ENCODE assay signal across 26 mouse cellular contexts in the genomic region with DNA sequence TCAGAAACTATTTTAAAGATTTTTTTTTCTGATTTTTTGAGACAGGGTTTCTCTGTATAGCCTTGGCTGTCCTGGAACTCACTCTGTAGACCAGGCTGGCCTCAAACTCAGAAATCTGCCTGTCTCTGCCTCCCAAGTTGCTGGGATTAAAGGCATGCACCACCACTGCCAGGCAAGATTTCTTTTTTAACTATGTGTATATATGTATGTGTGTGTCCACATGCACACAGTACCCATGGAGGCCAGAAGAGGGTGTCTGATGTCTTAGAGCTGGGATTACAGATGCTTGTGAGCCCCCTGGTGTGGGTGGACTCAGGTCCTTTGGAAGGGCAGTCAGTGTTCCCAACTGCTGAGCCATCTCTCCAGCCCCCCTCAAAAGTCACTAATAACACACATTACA.
"Had no signal": no experiment of that assay in that cellular context is flagged by ENCODE, and none has a peak within 500 bp of the region (broad histone marks: within the 10 kb centered on the region; RNA-seq: fewer than 3 reads in every experiment).

No protein-coding gene starts in this region.

- ATAC-seq: hindbrain, embryonic 16.5 days; inflammation-experienced regulatory T-cells, adult 6 months; intestine, embryonic 15.5 days; intestine, postnatal 0 days had no signal

- H3K4me2 ChIP-seq: heart, embryonic 13.5 days; heart, embryonic 15.5 days; hindbrain, embryonic 12.5 days; hindbrain, embryonic 14.5 days; intestine, embryonic 15.5 days; limb, embryonic 13.5 days; limb, embryonic 15.5 days; liver, embryonic 13.5 days; liver, embryonic 15.5 days had no signal

- H3K27ac ChIP-seq: gastrocnemius, adult 2 months; heart, adult 2 months; heart, embryonic 13.5 days; heart, embryonic 15.5 days; hindbrain, embryonic 10.5 days; hindbrain, embryonic 12.5 days; hindbrain, embryonic 14.5 days; intestine, embryonic 15.5 days; layer of hippocampus, adult 2 months; limb, embryonic 13.5 days; limb, embryonic 15.5 days; liver, embryonic 13.5 days; liver, embryonic 15.5 days had no signal

- H3K36me3 ChIP-seq: heart, embryonic 13.5 days; heart, embryonic 15.5 days; hindbrain, embryonic 10.5 days; hindbrain, embryonic 12.5 days; intestine, embryonic 15.5 days; limb, embryonic 13.5 days; limb, embryonic 15.5 days; liver, embryonic 13.5 days; liver, embryonic 15.5 days had no signal

- H3K4me1 ChIP-seq: heart, embryonic 13.5 days; heart, embryonic 15.5 days; hindbrain, embryonic 12.5 days; intestine, embryonic 15.5 days; liver, embryonic 13.5 days; liver, embryonic 15.5 days had no signal

- DNase-seq: gastrocnemius, adult 2 months; gastrocnemius, postnatal 10 days; gastrocnemius, postnatal 25 days; heart, adult 2 months; heart, postnatal 14 days; heart, postnatal 36 days; kidney, adult 18-20 months; kidney, adult 8-10 months; kidney, postnatal 10 days; kidney, postnatal 25 days; kidney, postnatal 4 days; left cerebral cortex, postnatal 4 days; liver, embryonic 13.5 days had no signal

- H3K27me3 ChIP-seq: heart, embryonic 13.5 days; heart, embryonic 15.5 days; hindbrain, embryonic 12.5 days; intestine, embryonic 15.5 days; limb, embryonic 13.5 days; limb, embryonic 15.5 days; liver, embryonic 13.5 days; liver, embryonic 15.5 days had no signal

- H3K4me3 ChIP-seq: gastrocnemius, adult 2 months; heart, adult 2 months; heart, embryonic 13.5 days; heart, embryonic 15.5 days; hindbrain, embryonic 10.5 days; hindbrain, embryonic 12.5 days; intestine, embryonic 15.5 days; layer of hippocampus, adult 2 months; limb, embryonic 13.5 days; limb, embryonic 15.5 days; liver, embryonic 13.5 days; liver, embryonic 15.5 days had no signal

- H3K9me3 ChIP-seq: heart, embryonic 13.5 days; heart, embryonic 15.5 days; hindbrain, embryonic 12.5 days; intestine, embryonic 15.5 days; limb, embryonic 15.5 days; liver, embryonic 13.5 days; liver, embryonic 15.5 days had no signal

- H3K9ac ChIP-seq: heart, embryonic 13.5 days; heart, embryonic 15.5 days; hindbrain, embryonic 12.5 days; hindbrain, embryonic 14.5 days; intestine, embryonic 15.5 days; limb, embryonic 13.5 days; limb, embryonic 15.5 days; liver, embryonic 13.5 days; liver, embryonic 15.5 days had no signal
